Mouse (Mus musculus): ENCODE data around the gene Cdx2.
A peak's percentile ranks its signal among the peaks of the same experiment; 100 is the strongest.

DNA sequence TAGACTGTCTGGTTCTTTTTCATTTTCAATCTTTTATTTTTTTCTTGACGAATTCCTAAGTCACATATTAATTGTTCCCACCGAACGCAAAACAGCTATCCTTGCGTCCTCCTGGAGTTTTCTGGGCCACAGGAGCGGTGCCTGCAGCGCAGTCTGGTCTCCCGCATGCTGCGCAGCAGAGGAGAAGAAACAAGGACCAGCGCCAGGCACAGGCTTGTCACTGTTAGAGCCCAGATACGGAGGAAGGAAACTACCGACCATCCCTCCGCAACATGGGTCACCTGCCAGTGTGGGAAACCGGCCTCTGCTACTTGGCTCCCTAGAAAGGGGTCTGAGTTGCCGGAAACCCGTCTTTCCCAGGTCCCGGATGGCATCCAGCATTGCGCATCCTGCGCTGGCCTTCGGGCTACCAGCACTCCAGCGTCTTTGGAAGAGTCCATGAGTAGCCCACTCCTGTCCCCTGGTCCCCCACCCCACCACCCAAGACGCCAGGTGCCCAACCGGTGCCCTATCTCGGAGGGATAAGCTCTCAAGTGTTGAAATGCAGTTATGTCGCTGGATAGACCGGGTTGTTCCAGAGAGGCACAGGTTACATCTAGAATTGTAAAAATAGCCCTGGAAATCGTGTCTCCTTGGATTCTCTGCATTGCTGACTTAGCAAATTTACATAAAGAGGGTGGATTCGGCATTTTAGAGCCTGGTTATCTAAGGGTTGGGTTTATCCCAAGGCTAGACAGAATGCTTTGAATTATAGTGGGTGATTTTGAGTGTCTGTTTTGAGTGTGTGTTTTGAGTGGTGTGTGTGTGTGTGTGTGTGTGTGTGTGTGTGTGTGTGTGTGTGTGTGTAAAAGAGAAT, 6.0 kb upstream of the Cdx2 start:
- TF ChIP-seq MAFK (IDR thresholded peaks at IDR 0.05; ENCODE audit: insufficient read depth, low read depth, low read length) (peak; percentile 89), ZNF384 (IDR thresholded peaks at IDR 0.05; ENCODE audit: low read depth, low read length) (no peak), CHD2 (IDR thresholded peaks at IDR 0.05; ENCODE audit: low read depth, low read length) (no peak)
